Mouse (Mus musculus): ENCODE results near the gene Ccdc82. TPM values are rescaled to one million over a fixed set of nuclear protein-coding genes. Genes with fewer than 3 reads are reported as not detected.

Ccdc82 gene
- total RNA-seq, 2 experiments from 2014 or later: 107 TPM

DNA sequence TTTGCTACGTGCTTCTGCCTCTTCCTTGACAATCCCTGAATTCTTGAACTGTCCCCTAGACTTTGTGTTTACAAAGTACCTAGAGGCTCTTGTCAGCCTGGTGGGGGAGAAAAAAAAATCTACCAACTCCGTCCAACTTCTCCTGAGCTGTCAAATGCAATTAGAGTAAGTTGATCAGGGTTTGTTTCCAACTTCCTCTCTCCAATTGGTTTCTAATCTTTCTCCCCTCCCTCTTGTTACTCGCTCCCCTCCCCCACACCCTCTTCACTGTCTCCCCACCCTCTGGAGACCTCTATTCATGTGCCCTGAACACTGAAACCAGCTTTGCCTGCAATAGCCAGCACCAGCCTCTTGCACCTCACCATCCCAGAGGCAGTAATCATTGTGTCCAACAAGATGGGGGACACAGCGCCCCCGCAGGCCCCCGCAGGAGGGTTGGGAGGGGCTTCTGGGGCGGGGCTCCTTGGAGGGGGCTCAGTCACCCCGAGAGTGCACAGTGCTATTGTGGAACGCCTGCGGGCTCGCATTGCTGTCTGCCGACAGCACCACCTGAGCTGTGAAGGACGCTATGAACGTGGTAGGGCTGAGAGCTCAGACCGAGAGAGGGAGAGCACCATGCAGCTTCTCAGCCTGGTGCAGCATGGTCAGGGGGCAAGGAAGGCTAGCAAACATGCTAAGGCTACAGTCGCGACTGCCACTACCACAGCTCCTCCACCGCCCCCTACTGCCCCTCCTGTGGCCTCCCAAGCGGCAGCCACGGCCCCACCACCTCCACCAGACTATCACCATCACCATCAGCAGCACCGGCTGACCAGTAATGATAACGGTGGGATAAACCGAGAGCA lies 51.1 kb downstream of the Ccdc82 start, which contains the start of gene Maml2:
Gene Maml2, plus strand, starts transcription at position 290 of the 845 bp plus-strand sequence.
- no peak for ATAC-seq (replicated peaks; ENCODE audit: low FRiP score, poor library complexity, severe bottlenecking)

DNA sequence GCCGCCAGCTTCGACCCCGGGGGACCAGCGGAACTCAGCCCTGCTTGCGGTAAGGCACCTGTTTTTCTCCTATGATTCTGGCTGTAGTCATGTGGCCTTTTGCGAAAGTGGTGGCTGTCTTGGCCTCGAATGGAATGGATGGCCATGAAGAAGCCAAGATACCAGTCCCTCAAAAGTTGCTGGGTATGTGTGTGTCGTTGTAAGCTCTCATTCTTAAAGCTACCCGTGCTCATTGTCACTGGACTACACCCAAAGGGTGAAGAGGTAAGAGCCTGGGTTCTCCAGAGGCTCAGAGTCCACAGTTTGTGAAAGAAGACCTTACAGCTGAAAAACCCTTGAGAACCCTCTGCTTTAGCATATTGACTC lies 51.7 kb downstream of the Ccdc82 start:
- ATAC-seq (replicated peaks; ENCODE audit: low FRiP score, poor library complexity, severe bottlenecking): no peak

DNA sequence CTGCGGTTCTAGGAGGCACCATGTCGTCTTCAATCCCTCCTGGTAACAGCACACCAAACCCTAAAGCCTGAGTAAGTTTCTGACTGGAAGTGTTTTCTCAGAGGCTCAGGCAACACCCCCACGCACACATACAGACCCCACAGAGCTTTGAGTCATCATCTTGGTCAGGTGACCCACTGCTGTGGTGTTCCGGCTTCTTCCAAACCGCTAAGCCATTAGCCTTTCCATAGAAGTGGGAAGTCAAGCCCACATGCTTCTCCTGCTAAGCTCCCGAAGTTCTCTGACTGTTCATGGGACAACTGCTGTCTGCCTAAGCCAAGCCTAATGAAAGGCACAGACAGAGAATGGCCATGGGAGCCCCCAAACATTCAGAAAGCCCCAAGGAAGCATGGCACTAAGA lies 52.4 kb downstream of the Ccdc82 start:
- ATAC-seq (replicated peaks; ENCODE audit: low FRiP score, poor library complexity, severe bottlenecking): no peak

- ATAC-seq (replicated peaks; ENCODE audit: low FRiP score, poor library complexity, severe bottlenecking): no peak
Observed at GRCm38 (mm10) chr9:13300041-13300441, 53.3 kb downstream of the Ccdc82 start.

DNA sequence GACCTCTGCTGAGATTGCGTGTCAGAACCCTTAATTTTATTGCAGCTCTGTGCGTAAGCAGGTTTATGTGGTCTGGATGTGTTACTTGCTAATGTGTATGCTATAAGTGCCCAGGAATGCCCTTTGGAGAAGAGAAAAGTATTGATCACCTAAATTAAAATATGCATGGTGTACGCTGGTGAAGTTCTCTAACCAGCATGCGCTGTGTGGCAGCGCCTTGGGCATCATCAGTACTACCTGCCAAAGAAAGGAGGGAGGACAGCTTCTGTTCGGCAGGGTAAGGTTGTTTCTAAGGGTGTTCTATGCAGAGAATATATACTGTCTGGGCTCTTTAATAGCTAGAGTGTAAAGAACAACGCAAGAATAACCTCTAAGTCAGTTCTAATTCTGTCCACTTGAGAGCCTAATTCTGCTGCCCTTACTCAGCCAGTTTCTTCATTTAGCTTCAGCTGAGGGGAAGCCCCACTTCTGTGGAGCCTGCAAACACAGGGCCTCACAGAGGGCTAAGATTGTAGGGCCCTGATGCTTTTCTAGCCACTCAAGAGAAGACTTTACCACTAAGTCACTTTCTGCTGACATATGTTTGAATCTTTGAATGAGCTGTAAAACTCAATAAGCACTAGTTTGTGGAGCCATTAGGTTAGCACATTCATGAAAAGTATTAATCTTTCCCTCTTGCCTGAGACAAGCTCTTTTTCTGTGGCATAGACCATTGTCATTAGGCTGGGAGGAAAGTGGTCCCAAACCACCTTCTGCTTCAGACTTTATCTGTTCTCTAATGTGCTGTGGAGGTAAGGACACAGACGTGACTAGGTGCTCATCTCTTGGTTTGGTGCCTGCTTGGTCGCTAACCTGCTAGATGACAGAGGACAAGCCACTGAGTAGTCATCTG lies 54.4 kb downstream of the Ccdc82 start:
- ATAC-seq (replicated peaks; ENCODE audit: low FRiP score, poor library complexity, severe bottlenecking): no peak

GRCm38 (mm10) chr9:13302183-13302825 lies 55.5 kb downstream of the Ccdc82 start:
- no peak for ATAC-seq (replicated peaks; ENCODE audit: low FRiP score, poor library complexity, severe bottlenecking)

- ATAC-seq (replicated peaks; ENCODE audit: low FRiP score, poor library complexity, severe bottlenecking): no peak
Observed at GRCm38 (mm10) chr9:13303099-13303771, 56.5 kb downstream of the Ccdc82 start.

DNA sequence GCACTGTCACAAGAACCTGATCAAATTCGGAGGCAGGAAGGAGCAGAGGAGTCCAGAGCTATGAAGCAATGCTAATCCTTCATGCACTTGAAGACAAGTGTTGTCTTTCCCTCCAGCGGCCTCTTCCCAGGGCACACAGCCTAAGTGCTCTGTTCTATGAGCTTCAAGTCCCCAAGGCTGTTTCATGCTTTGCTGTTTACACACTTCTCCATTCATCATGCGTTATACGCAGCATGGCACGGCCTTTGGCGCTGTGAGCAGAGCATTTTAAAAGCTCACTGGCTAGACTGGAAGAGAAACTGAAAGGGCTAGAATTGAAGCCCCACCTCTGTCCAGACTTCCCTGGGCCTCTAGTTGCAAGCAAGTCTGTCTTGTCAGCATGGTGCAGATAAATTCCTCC lies 57.2 kb downstream of the Ccdc82 start:
- ATAC-seq (replicated peaks; ENCODE audit: low FRiP score, poor library complexity, severe bottlenecking): no peak

- ATAC-seq (replicated peaks; ENCODE audit: low FRiP score, poor library complexity, severe bottlenecking): no peak
Observed at GRCm38 (mm10) chr9:13306471-13306870, 59.7 kb downstream of the Ccdc82 start.

DNA sequence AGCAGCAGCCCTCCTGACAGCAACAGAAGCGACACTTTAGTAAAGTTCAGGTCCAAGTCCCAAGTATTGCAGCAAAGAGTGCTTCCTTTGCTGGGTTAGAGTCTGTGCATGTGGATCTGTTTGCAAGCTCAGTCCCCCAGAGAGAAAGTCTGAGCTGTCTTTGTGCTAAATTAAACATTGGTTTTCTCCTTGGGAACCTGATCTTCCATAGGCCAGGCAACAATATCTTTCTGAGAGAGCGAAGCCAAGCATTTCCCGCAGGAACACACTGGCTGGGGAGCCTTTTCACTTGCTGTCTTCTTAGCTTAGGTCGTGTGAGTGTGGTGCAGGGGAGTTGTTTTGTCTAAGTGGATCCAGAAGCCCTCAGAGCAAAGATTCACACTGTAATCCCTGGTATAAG lies 60.5 kb downstream of the Ccdc82 start:
- ATAC-seq (replicated peaks; ENCODE audit: low FRiP score, poor library complexity, severe bottlenecking): no peak

- no peak for ATAC-seq (replicated peaks; ENCODE audit: low FRiP score, poor library complexity, severe bottlenecking)
Observed at GRCm38 (mm10) chr9:13308718-13309117, 62.0 kb downstream of the Ccdc82 start.

DNA sequence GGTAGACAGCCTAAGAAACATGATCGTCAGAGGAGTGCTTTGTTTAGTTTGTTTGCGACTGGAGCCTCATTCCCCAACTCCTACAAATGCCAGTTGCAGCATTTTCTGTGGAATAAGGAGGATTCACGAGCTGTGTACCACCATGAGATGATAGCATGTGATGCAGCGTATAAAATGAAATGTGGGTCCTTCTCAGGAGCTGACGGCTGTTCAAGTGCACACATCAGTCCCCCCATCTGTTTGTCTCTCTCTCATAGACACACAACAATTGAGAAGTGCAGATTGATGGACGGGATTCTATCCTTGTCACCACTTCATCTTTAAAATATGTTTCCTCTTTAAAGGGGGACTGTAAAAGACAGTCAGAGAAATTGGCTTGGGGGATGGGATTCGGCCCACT lies 63.1 kb downstream of the Ccdc82 start:
- no peak for ATAC-seq (replicated peaks; ENCODE audit: low FRiP score, poor library complexity, severe bottlenecking)

DNA sequence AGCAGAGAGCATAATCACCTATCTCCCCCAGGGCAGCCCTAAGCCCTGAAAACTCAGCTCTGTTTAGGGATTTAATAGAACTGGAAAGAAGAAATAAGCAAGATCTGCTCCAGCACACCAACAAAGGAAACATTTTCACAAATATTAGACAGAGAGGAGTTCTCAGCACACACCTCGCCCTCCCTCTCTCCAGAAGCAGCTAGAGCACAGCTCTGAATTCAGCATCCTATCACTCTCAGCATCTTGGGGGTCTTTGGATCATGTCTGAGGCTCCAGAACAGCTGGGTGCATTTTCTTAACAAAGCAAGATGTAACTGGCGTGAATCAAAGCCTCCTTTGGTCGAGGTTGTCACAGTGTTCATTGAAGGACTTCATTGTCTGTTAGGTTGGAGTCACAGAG lies 63.5 kb downstream of the Ccdc82 start:
- ATAC-seq (replicated peaks; ENCODE audit: low FRiP score, poor library complexity, severe bottlenecking): no peak

DNA sequence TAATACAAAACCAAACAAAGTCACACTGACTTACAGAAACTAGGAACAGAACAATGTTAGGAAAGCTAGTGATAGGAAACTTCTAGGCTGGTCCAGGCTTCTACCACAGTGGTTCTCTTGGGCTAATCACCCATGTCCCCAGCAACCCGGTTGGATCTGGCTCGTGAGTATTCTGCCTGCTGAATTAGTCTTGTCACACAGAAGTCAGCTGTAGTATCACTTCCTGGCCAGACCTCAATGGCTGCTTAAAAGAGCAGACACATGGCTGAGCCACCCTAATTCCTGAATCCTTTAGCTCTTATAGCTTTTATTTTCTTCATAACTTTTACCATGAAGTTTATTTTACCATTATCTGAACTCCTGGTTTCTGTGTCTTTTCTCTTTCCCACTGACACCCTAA lies 64.3 kb downstream of the Ccdc82 start:
- no peak for ATAC-seq (replicated peaks; ENCODE audit: low FRiP score, poor library complexity, severe bottlenecking)

DNA sequence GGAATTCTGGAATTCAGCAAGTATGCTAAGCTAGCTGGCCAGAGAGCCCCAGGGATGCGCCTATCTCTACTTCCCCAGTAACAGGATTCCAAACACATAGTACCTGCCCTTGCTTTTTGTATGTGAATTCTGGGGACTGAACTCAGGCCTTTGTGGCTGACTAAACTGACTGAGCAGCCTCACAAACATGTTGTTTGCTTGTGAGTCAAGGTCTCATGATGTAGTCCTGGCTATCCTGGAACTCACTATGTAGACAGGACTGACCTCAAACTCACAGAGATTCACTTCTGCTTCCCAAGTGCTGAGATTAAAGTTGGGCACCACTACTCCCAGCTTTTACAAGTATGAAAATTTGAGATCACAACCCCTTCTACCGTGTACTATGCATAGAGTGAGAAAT lies 67.2 kb downstream of the Ccdc82 start:
- no peak for ATAC-seq (replicated peaks; ENCODE audit: low FRiP score, poor library complexity, severe bottlenecking)

GRCm38 (mm10) chr9:13314577-13315004 lies 67.8 kb downstream of the Ccdc82 start:
- ATAC-seq (replicated peaks; ENCODE audit: low FRiP score, poor library complexity, severe bottlenecking): no peak

- no peak for ATAC-seq (replicated peaks; ENCODE audit: low FRiP score, poor library complexity, severe bottlenecking)
Observed at GRCm38 (mm10) chr9:13315393-13315792, 68.6 kb downstream of the Ccdc82 start.

- no peak for ATAC-seq (replicated peaks; ENCODE audit: low FRiP score, poor library complexity, severe bottlenecking)
Observed at GRCm38 (mm10) chr9:13319566-13319965, 72.8 kb downstream of the Ccdc82 start.

DNA sequence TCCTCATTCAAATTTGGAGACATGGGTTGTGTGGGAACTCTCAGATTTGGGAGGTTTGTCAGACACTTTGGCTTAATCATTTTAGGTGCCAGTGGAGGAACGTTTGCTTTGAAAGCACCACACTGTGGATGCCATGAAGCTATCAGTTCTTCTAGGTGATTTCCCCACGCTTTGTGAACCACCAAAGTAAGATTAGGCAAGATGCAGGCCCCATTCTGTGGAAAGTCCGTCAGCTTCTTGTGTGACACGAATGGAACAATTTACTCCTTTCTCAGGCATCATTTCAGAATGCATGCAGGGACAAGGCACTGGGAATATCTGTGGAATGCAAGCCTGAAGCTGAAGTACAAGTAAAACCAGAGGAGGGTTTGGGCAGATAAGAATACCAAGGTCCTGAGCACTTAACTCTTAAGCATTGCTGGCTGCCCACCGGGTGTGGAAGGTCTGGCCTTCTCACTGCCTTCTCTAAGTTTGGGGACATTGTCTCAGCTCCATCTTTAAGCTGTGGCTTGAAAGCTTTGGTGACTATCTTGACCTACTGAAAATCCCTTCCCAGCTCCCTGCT lies 74.1 kb downstream of the Ccdc82 start:
- no peak for ATAC-seq (replicated peaks; ENCODE audit: low FRiP score, poor library complexity, severe bottlenecking)

DNA sequence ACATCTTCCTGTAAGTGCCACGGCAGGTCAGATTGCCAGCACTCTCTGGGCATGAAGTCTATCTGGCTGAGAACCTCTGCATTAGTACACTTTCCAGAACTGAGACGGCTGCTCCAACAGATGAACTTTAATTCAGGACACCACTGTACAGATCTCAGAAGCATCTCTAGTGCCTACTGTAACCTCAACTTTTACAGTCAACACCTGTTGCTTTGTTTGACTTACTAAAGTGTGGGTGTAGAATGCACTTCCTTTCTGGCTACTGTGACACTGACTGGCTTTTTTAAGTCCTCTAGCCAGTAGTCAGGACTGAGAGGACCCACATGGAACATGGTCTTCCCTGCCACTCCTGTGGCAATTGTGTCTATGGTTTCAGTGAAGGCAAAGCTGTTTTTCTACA lies 76.3 kb downstream of the Ccdc82 start:
- no peak for ATAC-seq (replicated peaks; ENCODE audit: low FRiP score, poor library complexity, severe bottlenecking)
